Mouse (Mus musculus): ENCODE measurements around the gene Nrp1.

The Nrp1 gene

DNA sequence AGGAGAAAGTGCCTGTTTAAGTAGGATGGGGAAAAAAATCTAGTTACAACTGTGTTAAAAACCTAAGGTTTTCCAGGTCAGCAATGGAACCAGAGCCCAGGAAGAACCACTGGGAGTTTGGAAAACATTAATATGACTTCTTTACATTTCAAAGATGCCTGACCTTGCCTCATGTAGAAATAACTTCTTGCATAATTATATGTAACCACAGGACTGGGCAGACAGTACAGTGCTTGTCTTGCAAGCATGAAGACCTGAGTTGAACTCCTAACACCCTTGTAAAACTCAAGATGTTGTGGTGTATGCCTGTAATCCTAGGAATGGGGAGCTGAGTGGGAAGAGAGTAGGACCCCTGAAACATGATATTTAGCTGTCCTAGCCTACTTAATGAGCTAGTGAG lies 61.6 kb downstream of the Nrp1 start:
- no peak for DNase-seq (ENCODE audit: low spot score in 2 of 2)

DNA sequence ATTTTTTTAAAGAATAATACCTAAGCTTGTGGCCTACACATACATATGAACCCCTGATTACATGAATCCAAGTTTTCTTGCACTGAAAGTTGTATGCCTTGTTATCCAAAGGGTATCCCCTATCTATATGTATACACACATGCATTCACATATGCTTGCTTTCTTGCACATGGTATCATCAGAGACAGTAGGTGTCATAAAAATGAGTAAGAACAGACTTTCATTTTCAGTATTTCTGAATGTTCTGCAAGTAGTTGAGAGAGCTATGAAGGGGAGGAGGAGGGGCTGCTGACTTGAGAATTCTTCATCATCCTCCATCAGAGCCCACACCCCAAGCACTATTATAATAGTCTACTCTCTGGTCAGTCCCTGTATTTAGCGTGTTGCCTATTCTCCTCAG lies 62.0 kb downstream of the Nrp1 start:
- no peak for DNase-seq (ENCODE audit: low spot score in 2 of 2)

DNA sequence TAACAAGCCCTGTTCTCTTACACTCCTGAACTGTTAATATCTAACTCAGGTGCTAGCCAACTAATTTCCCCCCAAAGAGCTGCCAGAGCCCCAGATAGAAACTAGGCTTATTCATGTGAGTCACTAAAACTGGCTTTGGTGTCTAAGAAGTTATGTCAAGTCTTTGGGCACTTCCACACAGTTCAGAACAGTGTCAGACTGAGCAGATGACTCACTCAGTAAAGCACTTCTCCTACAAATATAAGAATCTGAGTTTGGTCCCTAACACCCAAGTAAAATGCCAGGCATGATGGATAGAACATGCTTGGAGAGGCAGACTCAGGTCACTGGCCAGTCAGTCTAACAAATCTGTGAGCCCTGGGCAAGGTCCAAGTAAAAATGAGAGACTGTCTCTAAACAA lies 65.4 kb downstream of the Nrp1 start:
- DNase-seq (ENCODE audit: low spot score in 2 of 2) = no peak

DNA sequence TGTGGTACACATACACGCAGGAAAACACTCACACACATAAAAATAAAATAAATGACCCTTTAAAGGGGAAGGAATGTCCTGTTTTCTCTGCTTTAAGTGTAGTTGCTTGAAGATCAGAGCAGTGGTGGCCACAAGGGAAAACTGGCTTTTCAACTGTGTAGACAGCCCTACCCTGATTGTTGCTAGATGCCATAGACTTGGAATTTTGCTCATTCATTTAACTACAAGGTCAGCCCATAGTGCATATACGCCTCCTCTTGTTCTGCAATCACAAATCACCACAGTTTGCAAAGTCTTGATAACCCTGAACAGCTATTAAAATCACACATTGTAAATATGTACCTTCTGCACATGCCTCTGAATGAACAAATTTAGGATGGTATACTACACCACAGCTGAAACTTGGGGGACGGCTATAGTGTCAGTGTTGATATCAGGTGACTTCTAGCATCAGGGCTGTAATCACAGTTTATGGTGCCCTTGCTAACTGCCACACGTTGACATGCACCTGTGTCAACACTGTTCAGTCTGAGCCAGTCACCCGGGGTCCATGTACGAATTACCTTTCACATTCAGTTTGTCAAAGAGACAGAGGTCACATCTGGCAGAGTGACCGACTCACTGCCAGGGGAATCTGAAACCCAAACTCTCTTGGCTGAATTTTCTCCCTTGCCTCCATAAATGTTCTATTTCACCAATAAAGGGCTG lies 66.4 kb downstream of the Nrp1 start:
- DNase-seq (ENCODE audit: low spot score in 2 of 2) = no peak

DNA sequence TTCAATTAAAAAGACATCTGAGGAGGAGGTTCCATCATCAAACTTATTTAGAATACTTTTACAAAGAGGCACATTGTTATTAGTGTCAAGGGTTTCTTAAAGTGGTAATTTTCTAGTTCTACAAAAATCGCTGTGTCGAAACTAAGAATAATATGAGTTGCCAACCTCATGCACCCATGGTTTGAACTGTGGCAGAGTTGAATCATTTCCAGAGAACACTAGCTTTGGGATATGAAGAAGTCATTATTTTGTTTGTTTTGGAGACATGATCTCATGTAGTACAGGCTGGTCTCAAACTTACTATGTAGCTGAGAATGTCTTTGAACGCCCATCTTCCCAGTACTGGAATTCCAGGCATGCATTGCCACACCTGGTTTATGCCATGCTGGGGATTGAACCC lies 68.7 kb downstream of the Nrp1 start:
- DNase-seq (ENCODE audit: low spot score in 2 of 2) = no peak

DNA sequence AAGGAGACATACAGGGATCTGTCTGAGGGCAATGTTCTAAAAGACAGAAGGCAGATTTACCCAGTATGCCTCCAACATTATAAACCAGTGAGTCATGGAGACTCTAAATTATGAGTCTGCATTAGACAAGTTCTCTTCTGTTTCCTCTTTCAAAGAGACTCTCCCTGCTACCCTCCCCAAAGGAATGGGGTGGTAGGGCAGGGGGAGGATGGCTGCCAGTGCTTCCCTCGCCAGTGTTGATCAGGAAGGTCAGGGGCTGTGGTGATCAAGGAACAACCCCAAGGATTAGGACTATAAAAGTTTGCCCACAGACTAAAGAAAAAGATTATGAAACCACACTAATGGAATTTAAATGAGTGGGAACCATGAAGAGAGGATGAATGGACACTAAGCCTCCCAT lies 70.6 kb downstream of the Nrp1 start:
- DNase-seq (ENCODE audit: low spot score in 2 of 2) = no peak

DNA sequence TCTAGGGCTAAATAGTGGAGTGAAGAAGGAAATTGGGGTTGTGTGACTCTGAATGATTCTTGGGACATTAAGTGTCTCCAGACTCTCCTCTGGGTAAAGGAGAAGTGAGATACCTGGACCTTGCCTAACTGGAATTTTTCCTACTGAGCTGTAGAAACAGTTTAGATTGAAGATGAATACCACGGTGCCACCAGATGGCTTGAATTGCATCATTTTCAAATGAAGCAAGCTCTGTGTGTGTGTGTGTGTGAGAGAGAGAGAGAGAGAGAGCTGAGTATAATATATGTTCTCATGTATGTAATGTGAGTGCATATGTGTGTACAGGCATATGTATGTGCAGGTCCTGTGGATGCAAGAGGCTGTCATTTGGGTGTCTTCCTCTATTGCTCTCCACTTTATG lies 72.7 kb downstream of the Nrp1 start:
- DNase-seq (ENCODE audit: low spot score in 2 of 2) = no peak

DNA sequence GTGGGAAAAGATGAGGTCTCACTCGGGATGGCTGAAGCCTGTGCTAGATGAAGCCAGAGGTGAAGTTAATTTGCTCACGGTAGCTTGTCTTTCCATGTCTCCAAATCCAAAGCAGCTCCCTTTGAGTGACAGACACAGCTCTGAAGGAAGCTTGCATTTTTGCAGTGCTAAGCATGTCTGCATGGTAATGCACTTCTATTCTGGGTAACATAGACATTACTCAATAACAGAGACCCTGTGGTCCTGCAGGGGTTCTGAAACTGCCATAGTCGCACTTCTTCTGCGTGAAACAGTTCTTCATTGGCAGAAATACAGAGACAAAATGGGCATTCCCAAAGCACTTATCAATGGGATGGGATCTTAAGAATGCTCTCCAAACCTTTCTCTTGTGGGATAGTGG lies 77.3 kb downstream of the Nrp1 start:
- no peak for DNase-seq (ENCODE audit: low spot score in 2 of 2)

DNA sequence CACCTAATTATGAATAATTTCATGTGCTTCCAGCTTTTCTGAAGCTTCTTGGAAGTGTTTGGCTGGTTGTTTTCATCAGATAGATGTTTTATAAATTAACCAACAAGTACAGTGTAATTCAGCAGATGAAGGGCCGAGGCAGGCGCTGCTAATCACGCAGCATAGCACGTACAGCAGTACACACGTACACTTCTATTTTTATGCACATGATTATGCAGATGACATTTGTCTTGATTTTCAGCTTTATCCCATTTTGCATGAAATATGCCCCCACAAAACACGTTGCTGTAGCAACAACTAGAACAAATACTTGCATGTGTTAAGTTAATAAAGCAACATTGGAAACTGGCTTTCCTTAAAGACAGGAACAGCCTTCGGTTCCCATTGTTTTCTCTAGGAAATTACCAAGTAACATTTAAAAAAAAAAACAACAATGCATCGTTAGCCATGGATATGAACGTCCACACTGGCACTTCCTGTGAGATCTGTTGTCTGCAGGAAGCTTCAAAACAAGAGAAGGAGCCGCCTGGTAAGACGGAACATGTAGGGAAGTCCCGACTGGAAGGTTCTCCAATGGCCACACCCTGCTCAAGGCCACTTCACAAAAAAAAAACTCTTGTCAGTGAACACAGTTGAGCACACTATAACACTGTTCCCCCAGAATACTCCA lies 78.9 kb downstream of the Nrp1 start:
- no peak for DNase-seq (ENCODE audit: low spot score in 2 of 2)

DNA sequence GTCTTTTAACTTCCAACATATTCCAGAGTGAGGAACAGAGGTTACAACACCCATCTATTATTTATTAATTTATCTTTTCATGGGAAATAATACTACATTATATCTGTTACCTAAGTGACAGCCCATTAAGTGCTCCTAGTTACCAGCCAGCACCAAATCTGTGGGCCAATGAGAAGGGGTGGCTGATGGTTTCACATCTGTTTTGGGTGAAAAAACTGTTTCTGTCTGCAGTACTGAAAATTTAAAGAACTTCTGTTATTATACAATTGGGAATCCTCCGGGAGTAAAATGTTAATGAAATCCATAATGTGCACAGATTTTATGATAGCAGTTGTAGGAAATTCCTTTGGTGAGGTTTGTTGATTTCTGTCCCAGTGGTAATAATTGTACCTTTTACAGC lies 83.0 kb downstream of the Nrp1 start:
- no peak for DNase-seq (ENCODE audit: low spot score in 2 of 2)

DNA sequence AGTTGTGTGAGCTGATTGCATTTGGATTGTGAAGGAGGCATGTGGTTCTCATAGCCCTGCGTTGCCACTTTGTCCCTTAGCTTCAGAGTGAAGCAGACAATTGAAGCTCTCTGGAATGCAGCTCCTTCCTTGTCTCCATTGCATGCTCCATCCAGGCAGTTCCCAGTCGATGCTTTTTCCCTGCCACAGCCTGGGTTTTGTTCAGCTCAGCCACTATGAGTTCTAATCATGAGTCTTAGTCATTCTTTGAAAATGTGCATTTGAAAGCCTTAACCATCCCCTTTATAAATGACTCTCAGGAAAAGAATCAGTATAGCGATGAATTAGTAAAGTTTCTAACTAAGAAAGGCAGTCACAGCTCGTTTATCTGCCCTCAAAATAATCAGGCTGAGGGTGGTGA lies 87.2 kb downstream of the Nrp1 start:
- DNase-seq (ENCODE audit: low spot score in 2 of 2) = no peak

DNA sequence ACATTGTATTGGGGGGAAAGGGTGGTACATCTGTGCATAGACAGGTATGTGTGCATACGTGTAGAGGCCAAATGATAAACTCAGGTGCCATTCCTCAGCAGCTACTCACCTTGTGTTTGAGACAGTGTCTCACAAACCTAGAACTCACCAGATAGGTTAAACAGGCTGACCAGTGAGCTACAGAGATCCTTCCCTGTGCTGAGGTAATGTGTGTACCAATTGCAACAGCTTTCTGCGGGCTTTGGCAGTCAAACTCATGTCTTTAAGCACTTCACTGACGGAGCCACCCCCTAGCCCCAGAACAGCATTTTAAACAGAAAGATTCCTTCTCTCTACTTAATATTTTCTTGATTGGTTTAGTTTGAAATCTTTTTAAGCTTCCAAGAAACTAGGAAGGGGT lies 88.2 kb downstream of the Nrp1 start:
- no peak for DNase-seq (ENCODE audit: low spot score in 2 of 2)

DNA sequence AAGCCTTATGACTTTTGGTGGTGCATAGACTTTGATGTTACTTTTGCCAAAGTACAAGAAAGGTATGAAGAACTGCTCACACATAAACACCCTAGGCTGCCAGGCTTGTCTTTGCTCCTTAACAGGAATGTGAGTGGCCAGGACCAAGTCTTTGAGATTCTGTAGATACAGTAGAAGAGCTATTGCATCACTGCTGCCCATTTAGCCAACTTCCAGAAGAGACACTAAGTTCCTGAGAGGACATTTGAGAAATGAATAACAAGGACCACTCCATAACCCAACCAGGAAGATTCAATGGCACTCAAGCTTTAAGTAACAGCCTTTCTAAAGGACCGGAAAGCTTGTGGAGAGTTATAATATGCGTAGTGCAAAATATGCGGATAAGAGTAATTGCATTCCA lies 88.9 kb downstream of the Nrp1 start:
- no peak for DNase-seq (ENCODE audit: low spot score in 2 of 2)

DNA sequence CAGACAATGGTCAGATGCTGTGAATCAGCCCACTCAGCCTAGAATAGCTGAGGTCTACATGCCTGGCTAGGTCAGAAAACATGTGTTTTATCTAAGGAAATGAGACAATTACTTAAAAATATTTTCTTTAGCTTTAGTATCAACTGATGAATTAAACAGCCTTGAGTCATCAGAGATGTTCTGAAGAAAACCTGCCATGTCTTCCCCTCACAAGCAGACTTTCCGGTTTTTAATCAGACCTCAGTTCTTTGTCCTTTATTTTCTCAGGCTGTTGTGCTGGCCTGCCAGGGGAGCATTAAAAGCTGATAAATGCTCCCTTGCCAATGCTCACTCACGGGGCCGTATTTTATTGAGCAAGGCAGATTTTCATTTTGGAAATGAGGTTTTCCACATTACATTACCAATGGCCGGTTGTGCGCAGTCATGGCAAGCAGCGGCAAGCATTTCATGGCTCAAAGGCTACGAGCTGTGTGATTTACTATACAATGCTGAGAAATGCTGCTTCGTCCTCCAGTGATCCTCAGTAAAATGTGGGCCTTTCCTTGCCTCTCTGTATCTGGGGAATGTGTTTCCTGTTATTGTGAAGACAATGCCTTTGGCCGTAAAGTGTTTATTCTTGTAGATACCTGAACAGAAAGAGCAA lies 92.1 kb downstream of the Nrp1 start:
- no peak for DNase-seq (ENCODE audit: low spot score in 2 of 2)

DNA sequence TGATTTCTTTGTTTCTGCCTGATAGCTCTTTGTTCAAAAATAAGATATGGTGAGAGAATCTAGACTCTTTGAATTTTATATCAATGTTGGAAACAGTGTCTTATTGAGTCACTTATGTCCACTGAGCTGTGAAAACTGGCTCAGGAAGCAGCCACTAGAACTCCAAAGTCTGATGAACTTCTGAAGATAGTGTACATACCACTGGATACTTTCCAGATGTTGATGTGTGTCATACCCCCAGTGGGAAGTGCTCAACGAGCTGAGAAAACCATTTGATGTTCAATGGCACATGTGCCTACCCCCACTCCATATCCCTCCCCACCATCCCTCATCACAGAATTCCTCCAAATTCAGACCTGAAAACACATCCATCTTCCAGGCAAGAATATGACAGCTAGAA lies 92.7 kb downstream of the Nrp1 start:
- DNase-seq (ENCODE audit: low spot score in 2 of 2) = no peak

DNA sequence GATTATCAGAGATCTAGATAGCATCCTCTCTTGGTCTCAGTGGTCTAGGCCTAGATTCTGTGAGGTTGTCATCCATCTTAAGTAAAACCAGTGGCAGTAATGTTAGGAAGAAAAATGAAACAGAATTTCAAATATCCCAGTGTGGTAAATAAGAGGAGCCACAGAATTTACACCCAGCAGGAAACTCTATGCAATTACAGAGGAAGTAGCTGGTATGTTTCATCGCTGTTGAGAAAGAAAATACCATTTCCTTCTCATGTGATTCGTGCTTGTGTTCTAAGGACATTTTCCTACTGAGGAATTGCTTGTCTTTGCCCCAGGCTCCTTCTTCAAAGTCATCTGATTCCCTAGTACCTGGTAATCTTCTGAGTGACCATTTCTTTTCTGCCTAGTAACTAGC lies 95.1 kb downstream of the Nrp1 start:
- DNase-seq (ENCODE audit: low spot score in 2 of 2) = no peak

DNA sequence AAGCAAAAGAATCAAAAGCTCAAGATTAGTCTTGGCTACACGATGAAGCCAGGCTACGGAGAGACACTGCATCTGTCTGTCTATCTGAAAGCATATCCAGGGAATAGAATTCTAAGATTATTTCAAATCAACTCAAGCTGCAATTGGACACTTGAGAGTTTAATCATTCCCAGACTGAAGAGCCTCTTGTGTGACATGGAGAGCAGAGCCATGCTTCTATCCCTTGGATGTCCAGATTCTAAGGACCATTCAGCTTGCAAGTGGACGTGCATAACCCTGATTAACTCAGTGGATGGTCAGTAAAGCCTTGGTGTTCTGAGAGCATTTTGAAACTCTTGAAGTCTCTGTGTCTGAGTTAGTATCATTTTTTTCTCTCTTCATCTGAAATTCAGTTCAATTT lies 95.6 kb downstream of the Nrp1 start:
- no peak for DNase-seq (ENCODE audit: low spot score in 2 of 2)

DNA sequence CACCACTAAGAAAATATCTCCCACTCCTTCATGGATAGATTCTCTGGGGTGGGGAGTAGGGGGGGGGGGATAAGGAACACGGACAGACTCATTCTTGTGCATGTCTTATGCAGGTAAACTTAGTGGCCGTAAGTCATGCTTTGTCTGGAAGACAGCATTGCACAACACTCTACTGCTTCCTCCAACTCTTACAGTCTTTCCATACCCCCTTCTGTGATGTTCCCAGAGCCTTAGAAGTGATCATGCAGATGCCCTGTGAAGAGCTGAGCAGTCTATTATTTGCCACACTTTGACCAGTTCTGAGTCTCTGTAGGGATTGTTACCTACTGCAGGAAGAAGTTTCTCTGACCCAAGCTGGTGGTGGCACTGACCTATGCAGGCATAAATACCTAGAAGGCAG lies 98.9 kb downstream of the Nrp1 start:
- no peak for DNase-seq (ENCODE audit: low spot score in 2 of 2)

DNA sequence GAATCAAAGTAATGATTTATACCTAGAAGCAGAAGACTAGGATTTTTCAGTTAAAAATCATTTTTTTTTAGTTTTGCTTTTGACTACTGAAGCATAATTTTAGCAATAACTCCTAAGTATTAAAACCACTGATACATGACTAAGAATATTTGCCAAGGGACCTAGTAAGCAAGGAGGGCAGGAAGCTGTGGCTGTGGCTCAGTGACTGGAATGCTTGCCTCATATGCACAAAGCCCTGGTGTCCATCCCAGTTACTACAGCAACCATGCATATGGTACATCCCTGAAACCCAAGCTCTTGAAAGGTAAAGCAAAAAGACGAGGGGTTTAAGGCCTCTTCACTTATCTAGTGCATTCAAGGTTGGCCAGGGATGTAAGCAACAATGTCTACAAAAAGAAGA lies 101.3 kb downstream of the Nrp1 start:
- no peak for DNase-seq (ENCODE audit: low spot score in 2 of 2)

DNA sequence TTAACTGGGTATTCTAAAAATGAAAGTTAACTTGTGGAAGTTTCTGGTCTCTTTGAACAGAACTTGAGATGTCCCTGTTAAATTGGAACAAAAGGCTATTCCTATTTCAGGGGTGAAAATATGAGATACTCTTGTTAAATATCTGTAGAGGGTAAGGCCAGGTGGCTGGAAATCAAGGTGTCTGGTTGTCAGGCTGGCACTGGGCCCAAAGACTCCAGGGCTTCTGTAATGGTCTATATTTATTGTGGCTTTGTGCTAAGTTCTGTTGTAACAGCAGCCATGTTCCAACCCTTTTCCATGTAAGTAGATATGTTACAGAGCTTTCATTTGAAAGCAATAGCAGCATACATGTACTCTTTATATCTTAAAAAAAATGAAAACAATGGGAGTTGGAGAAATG lies 103.3 kb downstream of the Nrp1 start:
- DNase-seq (ENCODE audit: low spot score in 2 of 2) = no peak

DNA sequence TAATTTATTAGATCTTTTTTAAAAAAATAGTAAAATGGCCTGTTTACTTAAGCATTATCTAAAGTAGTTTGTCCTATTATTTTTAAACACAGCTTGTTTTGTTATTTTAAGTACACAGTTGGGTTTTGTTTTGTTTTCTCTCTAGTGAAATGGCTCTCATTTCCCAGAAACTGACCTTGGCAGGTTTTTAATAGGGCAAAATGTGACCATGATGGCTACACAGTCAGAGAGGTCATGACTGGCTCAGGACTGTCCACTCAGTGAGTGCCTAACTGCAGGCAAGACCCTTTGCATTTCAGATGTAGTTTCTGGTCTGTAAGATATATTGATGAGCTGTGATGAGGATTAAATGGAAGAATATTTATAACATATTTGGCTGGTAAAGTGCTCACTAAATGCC lies 104.8 kb downstream of the Nrp1 start:
- no peak for DNase-seq (ENCODE audit: low spot score in 2 of 2)

DNA sequence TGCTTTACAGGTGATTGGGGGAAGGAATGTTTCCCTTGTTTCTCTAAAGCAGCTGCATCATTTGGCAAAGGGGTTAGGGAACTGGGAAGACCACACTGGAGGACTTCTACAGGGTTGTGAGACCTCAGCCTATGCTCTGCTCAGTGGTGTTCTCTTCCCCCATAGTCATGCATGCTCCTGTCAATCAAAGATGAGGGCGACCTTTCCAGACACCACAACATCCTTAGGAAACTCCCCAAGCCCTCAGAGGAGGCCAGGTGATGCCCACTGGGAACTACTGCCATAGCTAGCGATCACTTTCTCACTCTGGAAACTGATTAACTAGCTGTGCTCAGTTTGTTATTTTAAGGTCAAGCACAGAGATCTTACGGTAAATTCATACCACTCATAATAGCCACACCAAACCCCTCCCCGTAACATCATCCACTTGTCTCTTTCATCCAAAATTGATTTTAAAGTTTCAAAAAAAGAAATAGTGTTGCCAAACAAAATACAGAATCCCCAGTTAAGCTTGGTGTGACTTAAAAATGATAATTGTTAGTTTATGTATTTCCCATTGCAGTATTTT lies 105.7 kb downstream of the Nrp1 start:
- no peak for DNase-seq (ENCODE audit: low spot score in 2 of 2)

DNA sequence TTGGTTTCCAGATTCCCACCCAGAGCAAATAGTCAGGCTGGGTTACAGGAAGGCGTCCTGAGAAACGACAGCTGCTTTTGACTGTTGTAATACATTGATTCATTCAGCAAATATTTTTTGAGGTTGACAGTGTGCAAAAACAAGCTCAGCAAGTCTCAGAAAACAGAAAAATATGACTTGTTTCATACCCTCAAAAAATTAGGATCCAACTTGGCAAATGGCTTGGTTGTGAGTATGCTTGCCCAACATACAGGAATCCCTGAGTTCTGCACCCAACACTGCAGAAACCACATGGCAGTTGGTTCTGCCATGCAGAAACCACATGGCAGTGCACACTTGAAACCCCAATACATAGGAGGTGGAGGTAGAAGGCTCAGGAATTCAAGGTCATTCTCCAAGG lies 107.1 kb downstream of the Nrp1 start:
- no peak for DNase-seq (ENCODE audit: low spot score in 2 of 2)
